Mouse (Mus musculus): Measurements from ENCODE around the gene Gm5726. TPM values are rescaled to one million over a fixed set of nuclear protein-coding genes. Genes with fewer than 3 reads are reported as not detected.
"Not testable (repeated sequence)": the region's sequence is repeated elsewhere in the genome, so short reads cannot be mapped to it uniquely, and the experiment has no call there.

Gm5726 gene
- polyA plus RNA-seq (2012; rRNA removed) = not detected in 2 replicates

GRCm38 (mm10) chr7:20545657-20546056, at the start of gene Gm5726:
TSS of gene Gm5726 (minus strand) at chr7:20545757.
- H3K4me1 ChIP-seq (ENCODE audit: control insufficient read depth, insufficient read depth, low read length); H3K27ac ChIP-seq (ENCODE audit: insufficient read depth, low read length); H3K4me3 ChIP-seq (ENCODE audit: insufficient read depth, low read length): not testable (repeated sequence)

DNA sequence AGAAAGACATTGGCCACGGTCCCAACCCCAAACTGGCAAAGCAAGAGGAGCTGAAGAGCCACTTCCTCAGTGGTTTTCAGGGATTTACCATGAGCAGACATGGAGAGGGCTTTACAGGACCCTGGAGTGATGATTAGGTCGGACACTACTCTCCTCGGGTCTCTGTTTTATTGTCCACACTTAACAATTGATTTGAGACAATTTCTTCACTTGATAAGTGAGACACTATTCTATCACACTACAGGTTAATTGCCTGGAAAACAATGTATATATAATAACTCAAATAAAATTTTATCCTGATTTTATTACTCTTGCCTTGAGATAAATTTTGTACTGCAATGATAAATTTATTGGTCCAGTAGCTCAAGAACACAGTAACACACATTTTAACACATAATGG, 30.6 kb upstream of the Gm5726 start, which contains the start of gene Gm4141:
Gene Gm4141 (minus strand): TSS at position 101 of the 400 bp plus-strand sequence.
- not testable (repeated sequence) for H3K27ac ChIP-seq (ENCODE audit: insufficient read depth, low read length); H3K4me1 ChIP-seq (ENCODE audit: control insufficient read depth, insufficient read depth, low read length); H3K4me3 ChIP-seq (ENCODE audit: insufficient read depth, low read length)

DNA sequence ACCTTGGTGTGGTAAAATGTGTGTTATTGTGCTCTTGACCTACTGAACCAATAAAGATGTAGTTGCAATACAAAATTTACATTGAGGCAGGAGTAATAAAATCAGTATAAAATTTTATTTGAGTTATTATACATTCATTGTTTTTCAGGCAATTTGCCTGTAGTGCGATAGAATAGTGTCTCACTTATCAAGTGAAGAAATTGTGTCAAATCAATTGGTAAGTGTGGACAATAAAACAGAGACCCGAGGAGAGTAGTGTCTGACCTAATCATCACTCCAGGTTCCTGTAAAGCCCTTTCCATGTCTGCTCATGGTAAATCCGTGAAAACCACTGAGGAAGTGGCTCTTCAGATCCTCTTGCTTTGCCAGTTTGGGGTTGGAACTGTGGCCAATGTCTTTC, 12.0 kb downstream of the Gm5726 start, which contains the start of gene Vmn1r104:
Gene Vmn1r104 (plus strand): TSS at position 301 of the 400 bp plus-strand sequence.
- not testable (repeated sequence) for H3K4me3 ChIP-seq (ENCODE audit: insufficient read depth, low read length); H3K27ac ChIP-seq (ENCODE audit: insufficient read depth, low read length); H3K4me1 ChIP-seq (ENCODE audit: control insufficient read depth, insufficient read depth, low read length)

GRCm38 (mm10) chr7:20510434-20510833, 35.1 kb downstream of the Gm5726 start, which contains the start of gene Vmn1r103:
TSS of gene Vmn1r103 (minus strand) at chr7:20510534.
- H3K27ac ChIP-seq (ENCODE audit: insufficient read depth, low read length); H3K4me1 ChIP-seq (ENCODE audit: control insufficient read depth, insufficient read depth, low read length); H3K4me3 ChIP-seq (ENCODE audit: insufficient read depth, low read length): not testable (repeated sequence)

Other genes with a start within 250 kb of the Gm5726 start
- not detected in 2 replicates for gene Gm4133, start 211.7 kb downstream of the Gm5726 start, polyA plus RNA-seq (2012; rRNA removed)
- gene Gm5728, start 170.3 kb downstream of the Gm5726 start, polyA plus RNA-seq (2012; rRNA removed) = not detected in 2 replicates
- not detected in 2 replicates for gene Vmn1r100, start 127.8 kb downstream of the Gm5726 start, polyA plus RNA-seq (2012; rRNA removed)
- gene Vmn1r101, start 103.2 kb downstream of the Gm5726 start, polyA plus RNA-seq (2012; rRNA removed) = not detected in 2 replicates
- not detected in 2 replicates for gene Gm10670, start 70.8 kb downstream of the Gm5726 start, polyA plus RNA-seq (2012; rRNA removed)
- gene Vmn1r103, start 35.2 kb downstream of the Gm5726 start, polyA plus RNA-seq (2012; rRNA removed) = not detected in 2 replicates
- gene Vmn1r104, start 11.9 kb downstream of the Gm5726 start, polyA plus RNA-seq (2012; rRNA removed) = not detected in 2 replicates
- gene Gm4141, start 30.5 kb upstream of the Gm5726 start, polyA plus RNA-seq (2012; rRNA removed) = not detected in 2 replicates
- gene Gm4513, start 53.3 kb upstream of the Gm5726 start, polyA plus RNA-seq (2012; rRNA removed) = not detected in 2 replicates
- not detected in 2 replicates for gene Vmn1r107, start 123.2 kb upstream of the Gm5726 start, polyA plus RNA-seq (2012; rRNA removed)
- not detected in 2 replicates for gene Vmn1r111, start 157.5 kb upstream of the Gm5726 start, polyA plus RNA-seq (2012; rRNA removed)
- not detected in 2 replicates for gene Gm10668, start 184.9 kb upstream of the Gm5726 start, polyA plus RNA-seq (2012; rRNA removed)
- not detected in 2 replicates for gene Vmn1r112, start 225.4 kb upstream of the Gm5726 start, polyA plus RNA-seq (2012; rRNA removed)
- gene Vmn1r113, start 241.5 kb upstream of the Gm5726 start, polyA plus RNA-seq (2012; rRNA removed) = not detected in 2 replicates